In the genomic region with DNA sequence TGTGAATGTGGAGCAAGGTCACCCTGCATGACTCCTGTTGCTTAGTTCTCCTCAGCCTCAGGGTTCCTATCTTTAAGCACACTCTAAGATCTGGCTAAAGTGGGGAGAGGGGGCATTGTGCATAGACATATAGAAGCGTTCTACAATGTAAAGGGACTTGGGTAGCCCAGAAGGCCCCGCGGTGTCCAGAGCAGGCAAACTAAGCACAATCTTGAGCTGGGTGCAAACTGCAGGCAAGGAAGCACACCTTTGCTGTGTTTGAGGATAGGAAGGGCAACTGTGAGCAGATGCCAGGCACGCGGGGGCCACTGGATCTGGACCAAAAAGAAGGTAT, we compare ENCODE assay signal across 9 mouse cellular contexts. TPM values are rescaled to one million over a fixed set of nuclear protein-coding genes. Genes with fewer than 3 reads are reported as not detected.
DNase-seq lines count a peak whose midpoint lies in the region; ATAC-seq lines count a peak whose summit lies in the region.
"Had no signal": no experiment of that assay in that cellular context is flagged by ENCODE, and none has a peak within 500 bp of the region (broad histone marks: within the 10 kb centered on the region; RNA-seq: fewer than 3 reads in every experiment).

No protein-coding gene starts in this region.

- H3K27ac ChIP-seq in kidney, embryonic 15.5 days: peak overlapping the region; percentile 82
- peak overlapping the region; percentile 1; the same call in 1 of the 2 replicates for H3K27ac ChIP-seq in embryonic facial prominence, embryonic 11.5 days (replicated peaks; ENCODE audit: low read depth, low read length)
- H3K27ac ChIP-seq in hindbrain, embryonic 13.5 days: peak overlapping the region; percentile 89
- peak overlapping the region; percentile 82 for H3K27ac ChIP-seq in midbrain, embryonic 14.5 days (replicated peaks; ENCODE audit: low read depth, low read length)

- peak overlapping the region; percentile 79 for H3K4me3 ChIP-seq in kidney, embryonic 15.5 days (replicated peaks)
- peak overlapping the region; percentile 75 for H3K4me3 ChIP-seq in embryonic facial prominence, embryonic 11.5 days (ENCODE audit: low read depth, low read length)
- H3K4me3 ChIP-seq in hindbrain, embryonic 13.5 days: peak overlapping the region; percentile 77
- peak overlapping the region; percentile 80 for H3K4me3 ChIP-seq in midbrain, embryonic 14.5 days (replicated peaks; ENCODE audit: low read depth, low read length)

- peaks cover 16% of the 10 kb centered on the region for H3K4me1 ChIP-seq in kidney, embryonic 15.5 days
- H3K4me1 ChIP-seq in embryonic facial prominence, embryonic 11.5 days (ENCODE audit: control insufficient read depth, insufficient read depth, low read length): no peaks in the 10 kb centered on the region
- peaks cover 21% of the 10 kb centered on the region for H3K4me1 ChIP-seq in hindbrain, embryonic 13.5 days (replicated peaks)
- peaks cover 13% of the 10 kb centered on the region for H3K4me1 ChIP-seq in midbrain, embryonic 14.5 days (ENCODE audit: control insufficient read depth, insufficient read depth, low read length)

- DNase-seq in kidney, postnatal 14 days: no peak
- peak; percentile 13 for DNase-seq in embryonic facial prominence, embryonic 11.5 days (ENCODE audit: low spot score)
- DNase-seq in midbrain, embryonic 14.5 days: no peak
- DNase-seq in layer of hippocampus, postnatal 10 days (ENCODE audit: low spot score in 2 of 2): no peak
- no peak for DNase-seq in kidney, postnatal 4 days
- no peak for DNase-seq in adrenal gland, postnatal 10 days

- ATAC-seq in kidney, embryonic 15.5 days (replicated peaks; ENCODE audit: low FRiP score): peak; percentile 20; the same call in 1 of the 2 replicates
- peak; percentile 27; the same call in 1 of the 2 replicates for ATAC-seq in embryonic facial prominence, embryonic 11.5 days (replicated peaks; ENCODE audit: insufficient number of reproducible peaks, low FRiP score, low TSS enrichment, low read depth)
- ATAC-seq in hindbrain, embryonic 13.5 days (ENCODE audit: low FRiP score): 0 out of 2 replicates have a peak, but pooled peaks have one; percentile 14
- no peak for ATAC-seq in midbrain, embryonic 14.5 days (ENCODE audit: low FRiP score, low TSS enrichment)

- peak overlapping the region; percentile 80 for H3K9ac ChIP-seq in kidney, embryonic 15.5 days
- H3K9ac ChIP-seq in embryonic facial prominence, embryonic 11.5 days (replicated peaks; ENCODE audit: low read length): peak overlapping the region; percentile 87
- peak overlapping the region; percentile 91 for H3K9ac ChIP-seq in hindbrain, embryonic 13.5 days
- H3K9ac ChIP-seq in midbrain, embryonic 14.5 days (replicated peaks; ENCODE audit: low read length): peak overlapping the region; percentile 87

- H3K36me3 ChIP-seq in kidney, embryonic 15.5 days: peaks cover 17% of the 10 kb centered on the region
- H3K36me3 ChIP-seq in embryonic facial prominence, embryonic 11.5 days (replicated peaks; ENCODE audit: control insufficient read depth, insufficient read depth, low read depth, low read length): no peaks in the 10 kb centered on the region; the same call in 1 of the 2 replicates
- peaks cover 18% of the 10 kb centered on the region for H3K36me3 ChIP-seq in hindbrain, embryonic 13.5 days
- H3K36me3 ChIP-seq in midbrain, embryonic 14.5 days (ENCODE audit: control insufficient read depth, insufficient read depth, low read length): peaks cover 18% of the 10 kb centered on the region

- no peaks in the 10 kb centered on the region for H3K9me3 ChIP-seq in kidney, embryonic 15.5 days (replicated peaks)
- H3K9me3 ChIP-seq in embryonic facial prominence, embryonic 11.5 days (replicated peaks; ENCODE audit: control insufficient read depth, low read length): no peaks in the 10 kb centered on the region
- no peaks in the 10 kb centered on the region for H3K9me3 ChIP-seq in hindbrain, embryonic 13.5 days
- no peaks in the 10 kb centered on the region for H3K9me3 ChIP-seq in midbrain, embryonic 14.5 days (ENCODE audit: control insufficient read depth, low read length)

- peak overlapping the region; percentile 97 for H3K4me2 ChIP-seq in kidney, embryonic 15.5 days
- peak overlapping the region; percentile 98 for H3K4me2 ChIP-seq in embryonic facial prominence, embryonic 11.5 days (ENCODE audit: low read depth, low read length)
- H3K4me2 ChIP-seq in hindbrain, embryonic 13.5 days: peak overlapping the region; percentile 86
- H3K4me2 ChIP-seq in midbrain, embryonic 14.5 days (ENCODE audit: low read length): peak overlapping the region; percentile 91

- WGBS in kidney, embryonic 15.5 days: 13% methylated on average over 5 of the region's 5 CpGs
- WGBS in embryonic facial prominence, embryonic 11.5 days: 12% methylated on average over 5 of the region's 5 CpGs
- WGBS in hindbrain, embryonic 13.5 days: 3% methylated on average over 5 of the region's 5 CpGs
- 10% methylated on average over 5 of the region's 5 CpGs for WGBS in midbrain, embryonic 14.5 days

- H3K27me3 ChIP-seq in kidney, embryonic 15.5 days: no peaks in the 10 kb centered on the region
- H3K27me3 ChIP-seq in embryonic facial prominence, embryonic 11.5 days (ENCODE audit: control insufficient read depth, insufficient read depth, low read length): no peaks in the 10 kb centered on the region
- H3K27me3 ChIP-seq in hindbrain, embryonic 13.5 days: no peaks in the 10 kb centered on the region
- H3K27me3 ChIP-seq in midbrain, embryonic 14.5 days (ENCODE audit: control insufficient read depth, insufficient read depth, low read length): no peaks in the 10 kb centered on the region

RNA-seq across cellular contexts. Expression of a gene that starts 0.5 kb away (rescaled TPM):
- 5.4 and 6.0 TPM in 2 replicates for polyA plus RNA-seq in kidney, embryonic 15.5 days (2015; fragmentation: Nextera tagmentation; extraction: Ambion mirVana)
- 2.7 and 4.1 TPM in 2 replicates for polyA plus RNA-seq in embryonic facial prominence, embryonic 11.5 days (2014; fragmentation: Nextera tagmentation; extraction: Ambion mirVana)
- 11.3 and 14.0 TPM in 2 replicates for polyA plus RNA-seq in hindbrain, embryonic 13.5 days (2015; fragmentation: Nextera tagmentation; extraction: Ambion mirVana)
- 12.5 and 15.5 TPM in 2 replicates for polyA plus RNA-seq in midbrain, embryonic 14.5 days (2014; fragmentation: Nextera tagmentation; extraction: Ambion mirVana)
- 10 to 100 TPM; 20.2 to 21.9 TPM for total RNA-seq in layer of hippocampus, postnatal 10 days (2021)
- 1 to 10 TPM; 5.3 to 7.4 TPM for total RNA-seq in adrenal gland, postnatal 10 days (2021)

RNA-seq across cellular contexts. Expression of a gene that starts 20.0 kb away (rescaled TPM):
- polyA plus RNA-seq in kidney, embryonic 15.5 days (2015; fragmentation: Nextera tagmentation; extraction: Ambion mirVana): 0.52 TPM in 1 of 2 replicates, not detected in the other
- polyA plus RNA-seq in embryonic facial prominence, embryonic 11.5 days (2014; fragmentation: Nextera tagmentation; extraction: Ambion mirVana): 0.90 and 1.5 TPM in 2 replicates
- polyA plus RNA-seq in hindbrain, embryonic 13.5 days (2015; fragmentation: Nextera tagmentation; extraction: Ambion mirVana): 2.4 and 3.1 TPM in 2 replicates
- polyA plus RNA-seq in midbrain, embryonic 14.5 days (2014; fragmentation: Nextera tagmentation; extraction: Ambion mirVana): 1.4 and 2.6 TPM in 2 replicates
- total RNA-seq in layer of hippocampus, postnatal 10 days (2021): 1 to 10 TPM; 5.1 to 6.8 TPM
- total RNA-seq in adrenal gland, postnatal 10 days (2021): under 1 TPM; 0.64 to 0.99 TPM
- total RNA-seq: gastrocnemius, adult 8-10 months had no signal

RNA-seq across cellular contexts. Expression of a gene that starts 21.7 kb away (rescaled TPM):
- polyA plus RNA-seq in kidney, embryonic 15.5 days (2015; fragmentation: Nextera tagmentation; extraction: Ambion mirVana): 62.0 and 64.0 TPM in 2 replicates
- polyA plus RNA-seq in embryonic facial prominence, embryonic 11.5 days (2014; fragmentation: Nextera tagmentation; extraction: Ambion mirVana): 68.4 and 71.4 TPM in 2 replicates
- 51.9 and 52.6 TPM in 2 replicates for polyA plus RNA-seq in hindbrain, embryonic 13.5 days (2015; fragmentation: Nextera tagmentation; extraction: Ambion mirVana)
- 47.0 and 51.2 TPM in 2 replicates for polyA plus RNA-seq in midbrain, embryonic 14.5 days (2014; fragmentation: Nextera tagmentation; extraction: Ambion mirVana)
- total RNA-seq in layer of hippocampus, postnatal 10 days (2021): 10 to 100 TPM; 37.2 to 37.4 TPM
- total RNA-seq in adrenal gland, postnatal 10 days (2021): 10 to 100 TPM; 64.6 to 75.6 TPM

RNA-seq across cellular contexts. Expression of a gene that starts 50.5 kb away (rescaled TPM):
- 5.8 and 6.5 TPM in 2 replicates for polyA plus RNA-seq in kidney, embryonic 15.5 days (2015; fragmentation: Nextera tagmentation; extraction: Ambion mirVana)
- not detected in 2 replicates for polyA plus RNA-seq in embryonic facial prominence, embryonic 11.5 days (2014; fragmentation: Nextera tagmentation; extraction: Ambion mirVana)
- polyA plus RNA-seq in hindbrain, embryonic 13.5 days (2015; fragmentation: Nextera tagmentation; extraction: Ambion mirVana): 0.52 and 1.0 TPM in 2 replicates
- polyA plus RNA-seq in midbrain, embryonic 14.5 days (2014; fragmentation: Nextera tagmentation; extraction: Ambion mirVana): 1.3 TPM in 1 of 2 replicates, not detected in the other
- total RNA-seq in layer of hippocampus, postnatal 10 days (2021): 1 to 10 TPM; 1.2 to 1.9 TPM
- 1 to 10 TPM; 4.3 to 5.4 TPM for total RNA-seq in adrenal gland, postnatal 10 days (2021)

RNA-seq across cellular contexts. Expression of a gene that starts 59.7 kb away (rescaled TPM):
- polyA plus RNA-seq in kidney, embryonic 15.5 days (2015; fragmentation: Nextera tagmentation; extraction: Ambion mirVana): 10.6 and 12.6 TPM in 2 replicates
- polyA plus RNA-seq in embryonic facial prominence, embryonic 11.5 days (2014; fragmentation: Nextera tagmentation; extraction: Ambion mirVana): 0.68 TPM in 1 of 2 replicates, not detected in the other
- polyA plus RNA-seq in hindbrain, embryonic 13.5 days (2015; fragmentation: Nextera tagmentation; extraction: Ambion mirVana): 2.1 and 3.6 TPM in 2 replicates
- polyA plus RNA-seq in midbrain, embryonic 14.5 days (2014; fragmentation: Nextera tagmentation; extraction: Ambion mirVana): 1.8 TPM in 1 of 2 replicates, not detected in the other
- total RNA-seq in layer of hippocampus, postnatal 10 days (2021): 1 to 10 TPM in 1 of 2 experiments, not detected in 1; 1.2 TPM
- 1 to 10 TPM; 2.6 to 3.2 TPM for total RNA-seq in adrenal gland, postnatal 10 days (2021)

Comparison
In these comparisons a context has a peak if more than half of its experiments do, and no peak if none do; other contexts are left out.
1. H3K27ac ChIP-seq: peak in every context shown above with its lines; median percentile 89 in hindbrain, embryonic 13.5 days; 82 in kidney, embryonic 15.5 days; 82 in midbrain, embryonic 14.5 days; 1 in embryonic facial prominence, embryonic 11.5 days.